Mouse (Mus musculus) CH12.LX (cell line): ENCODE data around the gene Fam78b. TPM values are rescaled to one million over a fixed set of nuclear protein-coding genes. Genes with fewer than 3 reads are reported as not detected.

Experiments used
- DNase-seq: peaks from one replicate; pipeline ENCODE4 v3.0.0-alpha.2; 2013; ENCODE audit errors: extremely low read depth
- H3K27ac ChIP-seq: 2 replicates; pipeline ENCODE4 v1.5.1; 2012; ENCODE audit warnings: low read depth, mild to moderate bottlenecking, control low read depth, moderate library complexity; ENCODE audit not compliant: insufficient read depth
- H3K27me3 ChIP-seq: replicated peaks from 2 replicates; pipeline ENCODE3; 2012; ENCODE audit warnings: inconsistent platforms
- H3K36me3 ChIP-seq, 2 experiments: replicated peaks in 1 of 2; 2 replicates each; pipeline versions ENCODE3 to v1.6.1; 2012; ENCODE audit warnings: inconsistent platforms in 1 of 2, low read length in 1 of 2, mild to moderate bottlenecking in 1 of 2, mixed read lengths in 1 of 2, moderate library complexity in 1 of 2; ENCODE audit not compliant: control insufficient read depth in 1 of 2, insufficient read depth in 1 of 2
- H3K4me1 ChIP-seq, 2 experiments: 2 replicates each; pipeline ENCODE4 v1.6.1; 2012; ENCODE audit warnings: inconsistent platforms in 1 of 2, moderate library complexity in 1 of 2; ENCODE audit not compliant: insufficient read depth in 2 of 2, control insufficient read depth in 1 of 2
- H3K4me2 ChIP-seq: 2 replicates; pipeline ENCODE4 v1.6.1; 2012; ENCODE audit warnings: low read depth, mild to moderate bottlenecking, control low read depth; ENCODE audit not compliant: poor library complexity, insufficient read depth, severe bottlenecking
- H3K4me3 ChIP-seq, 3 experiments: fragments of 150-350 bp in 1 of 3; sonication (generic) in 1 of 3; replicated peaks in 1 of 3; 2 replicates each; pipeline versions ENCODE3 to v1.5.1; 2011 to 2012; ENCODE audit warnings: low read depth in 2 of 3, low read length in 2 of 3, mild to moderate bottlenecking in 2 of 3, moderate library complexity in 2 of 3, control low read depth in 1 of 3, improper control_type of control experiment in 1 of 3, inconsistent platforms in 1 of 3, mixed read lengths in 1 of 3; ENCODE audit not compliant: poor library complexity in 1 of 3
- H3K79me2 ChIP-seq: replicated peaks from 2 replicates; pipeline ENCODE4 v1.6.1; 2012; ENCODE audit warnings: mild to moderate bottlenecking, moderate library complexity; ENCODE audit not compliant: control insufficient read depth, poor library complexity, insufficient read depth, severe bottlenecking; ENCODE audit errors: extremely low read depth
- H3K9ac ChIP-seq: 2 replicates; pipeline ENCODE4 v1.6.1; 2012; ENCODE audit warnings: low read depth, mild to moderate bottlenecking, control low read depth, moderate library complexity; ENCODE audit not compliant: insufficient read depth
- H3K9me3 ChIP-seq: replicated peaks from 2 replicates; pipeline ENCODE3; 2012; ENCODE audit warnings: low read length, inconsistent platforms, mixed read lengths
- BHLHE40 ChIP-seq: IDR thresholded peaks from 2 replicates; pipeline ENCODE4 v1.6.1; 2011; ENCODE audit warnings: mild to moderate bottlenecking, low read depth, low read length, improper control_type of control experiment
- CHD1 ChIP-seq: IDR thresholded peaks from 2 replicates; pipeline ENCODE4 v1.6.1; 2012; ENCODE audit warnings: low read depth, low read length, improper control_type of control experiment, inconsistent platforms
- CHD2 ChIP-seq: IDR thresholded peaks from 2 replicates; pipeline ENCODE4 v1.6.1; 2011; ENCODE audit warnings: low read length, improper control_type of control experiment
- CTCF ChIP-seq, 2 experiments: IDR thresholded peaks in 1 of 2; conservative IDR thresholded peaks in 1 of 2; 2 replicates each; pipeline ENCODE4 v1.5.1; 2011 to 2012; ENCODE audit warnings: low read depth in 2 of 2, low read length in 2 of 2, improper control_type of control experiment in 1 of 2, inconsistent platforms in 1 of 2, mild to moderate bottlenecking in 1 of 2, moderate library complexity in 1 of 2
- EP300 ChIP-seq: IDR thresholded peaks from 2 replicates; pipeline ENCODE4 v1.6.1; 2011; ENCODE audit warnings: low read length, improper control_type of control experiment
- ETS1 ChIP-seq: conservative IDR thresholded peaks from 2 replicates; pipeline ENCODE4 v1.6.1; 2012; ENCODE audit warnings: low read depth, mild to moderate bottlenecking, inconsistent platforms, low read length, improper control_type of control experiment, moderate library complexity
- HCFC1 ChIP-seq: IDR thresholded peaks from 2 replicates; pipeline ENCODE4 v1.6.1; 2012; ENCODE audit warnings: low read depth, mild to moderate bottlenecking, inconsistent platforms, low read length, improper control_type of control experiment
- IRF4 ChIP-seq: IDR thresholded peaks from 2 replicates; pipeline ENCODE4 v1.6.1; 2014; ENCODE audit warnings: low read depth, mild to moderate bottlenecking, inconsistent platforms, low read length, improper control_type of control experiment
- JUN ChIP-seq: IDR thresholded peaks from 2 replicates; pipeline ENCODE4 v1.6.1; 2011; ENCODE audit warnings: low read depth, mild to moderate bottlenecking, low read length, improper control_type of control experiment, moderate library complexity; ENCODE audit not compliant: insufficient read depth
- JUND ChIP-seq: conservative IDR thresholded peaks from 2 replicates; pipeline ENCODE4 v1.6.1; 2011; ENCODE audit warnings: low read depth, low read length, improper control_type of control experiment
- KAT2A ChIP-seq: IDR thresholded peaks from 2 replicates; pipeline ENCODE4 v1.6.1; 2012; ENCODE audit warnings: low read length, improper control_type of control experiment, inconsistent platforms; ENCODE audit not compliant: insufficient replicate concordance
- MAFK ChIP-seq: IDR thresholded peaks from 2 replicates; pipeline ENCODE4 v1.6.1; 2011; ENCODE audit warnings: low read length, improper control_type of control experiment; ENCODE audit not compliant: insufficient replicate concordance
- MAZ ChIP-seq: IDR thresholded peaks from 2 replicates; pipeline ENCODE4 v1.6.1; 2012; ENCODE audit warnings: low read depth, mild to moderate bottlenecking, inconsistent platforms, low read length, improper control_type of control experiment, moderate library complexity
- MXI1 ChIP-seq: IDR thresholded peaks from 2 replicates; pipeline ENCODE4 v1.6.1; 2011; ENCODE audit warnings: mild to moderate bottlenecking, low read depth, low read length, improper control_type of control experiment
- MYC ChIP-seq: IDR thresholded peaks from 2 replicates; pipeline ENCODE4 v1.6.1; 2011; ENCODE audit warnings: low read depth, mild to moderate bottlenecking, improper control_type of control experiment, low read length
- NELFE ChIP-seq: IDR thresholded peaks from 2 replicates; pipeline ENCODE4 v1.6.1; 2011; ENCODE audit warnings: low read depth, low read length, improper control_type of control experiment
- NRF1 ChIP-seq: IDR thresholded peaks from 2 replicates; pipeline ENCODE4 v1.6.1; 2014; ENCODE audit warnings: low read depth, mild to moderate bottlenecking, inconsistent platforms, low read length, improper control_type of control experiment, moderate library complexity
- POLR2A ChIP-seq: IDR thresholded peaks from 2 replicates; pipeline ENCODE4 v1.6.1; 2011; ENCODE audit warnings: low read depth, mild to moderate bottlenecking, improper control_type of control experiment, low read length
- POLR2AphosphoS2 ChIP-seq: IDR thresholded peaks from 2 replicates; pipeline ENCODE4 v1.6.1; 2011; ENCODE audit warnings: low read depth, low read length, improper control_type of control experiment
- RCOR1 ChIP-seq: conservative IDR thresholded peaks from 2 replicates; pipeline ENCODE4 v1.6.1; 2012; ENCODE audit warnings: low read depth, mild to moderate bottlenecking, inconsistent platforms, low read length, improper control_type of control experiment
- SIN3A ChIP-seq: IDR thresholded peaks from 2 replicates; pipeline ENCODE4 v1.6.1; 2012; ENCODE audit warnings: low read length, improper control_type of control experiment, inconsistent platforms
- SMC3 ChIP-seq: IDR thresholded peaks from 2 replicates; pipeline ENCODE4 v1.6.1; 2011; ENCODE audit warnings: low read depth, low read length, improper control_type of control experiment
- TCF12 ChIP-seq: IDR thresholded peaks from 2 replicates; pipeline ENCODE4 v1.6.1; 2014; ENCODE audit warnings: low read depth, mild to moderate bottlenecking, inconsistent platforms, low read length, improper control_type of control experiment
- UBTF ChIP-seq: IDR thresholded peaks from 2 replicates; pipeline ENCODE4 v1.6.1; 2012; ENCODE audit warnings: low read depth, mild to moderate bottlenecking, inconsistent platforms, low read length, improper control_type of control experiment, moderate library complexity
- USF1 ChIP-seq: IDR thresholded peaks from 2 replicates; pipeline ENCODE4 v1.6.1; 2014; ENCODE audit warnings: low read depth, mild to moderate bottlenecking, inconsistent platforms, low read length, improper control_type of control experiment
- USF2 ChIP-seq: conservative IDR thresholded peaks from 2 replicates; pipeline ENCODE4 v1.6.1; 2011; ENCODE audit warnings: low read depth, low read length, improper control_type of control experiment
- ZKSCAN1 ChIP-seq: IDR thresholded peaks from 2 replicates; pipeline ENCODE4 v1.6.1; 2012; ENCODE audit warnings: low read depth, inconsistent platforms, low read length, improper control_type of control experiment, borderline replicate concordance
- ZMIZ1 ChIP-seq: IDR thresholded peaks from 2 replicates; pipeline ENCODE4 v1.6.1; 2012; ENCODE audit warnings: low read depth, mild to moderate bottlenecking, inconsistent platforms, low read length, improper control_type of control experiment
- ZNF384 ChIP-seq: IDR thresholded peaks from 2 replicates; pipeline ENCODE4 v1.6.1; 2012; ENCODE audit warnings: low read depth, low read length, improper control_type of control experiment, inconsistent platforms
- dilution Hi-C: fragments of 300-500 bp; cut with MboI; formaldehyde crosslinking; loops from 2 replicates; pipeline ENCODE4 v1.14.3; 2020; ENCODE audit warnings: low sequenced_read_pairs; ENCODE audit not compliant: extremely low pct_unique_long_range_greater_than_20kb, extremely low pct_ligation_motif_present
- in situ Hi-C: fragments of 300-500 bp; cut with MboI; formaldehyde crosslinking; loops from 3 replicates; pipeline ENCODE4 v1.14.3; 2019; ENCODE audit warnings: low sequenced_read_pairs, low pct_ligation_motif_present, low pct_unique_long_range_greater_than_20kb, mixed read lengths
- polyA plus RNA-seq: library from polyadenylated mRNA; unstranded; fragments of >175 nt; gene quantifications from 2 replicates; pipeline ENCODE4 v1.2.1, GENCODE M21; 2012; ENCODE audit warnings: low read depth; ENCODE audit not compliant: insufficient read length
- total RNA-seq, 2 experiments: library from RNA; depleted of rRNA; stranded (reverse); fragments of 300-350 nt in 1 of 2; fragments of >200 nt in 1 of 2; gene quantifications; 2 replicates each; pipeline ENCODE4 v1.2.3; 2012 to 2014

The Fam78b gene
- total and polyA plus RNA-seq, 3 experiments = not detected

DNA sequence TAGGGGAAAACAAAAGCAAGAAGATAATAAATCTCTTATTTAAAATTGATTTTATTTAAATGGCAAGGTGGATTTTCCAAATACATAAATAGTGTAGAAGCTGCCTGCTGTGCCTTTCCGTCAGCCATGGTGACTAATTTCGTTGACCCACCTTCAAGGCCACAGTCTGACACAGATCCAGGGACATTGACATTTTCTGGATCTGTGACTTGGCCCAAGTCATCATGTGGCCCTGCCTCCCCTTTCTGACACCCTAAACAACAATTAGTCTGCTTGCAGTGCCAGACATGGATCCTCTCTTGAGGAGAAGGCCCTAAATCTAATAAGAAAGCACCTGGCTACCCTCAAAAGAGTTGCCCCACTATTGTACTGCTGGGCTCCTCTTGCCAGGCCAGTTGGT, 121.2 kb downstream of the Fam78b start:
- Histone ChIP-seq H3K27me3 (peaks cover 42% of the 10 kb centered on the region), H3K36me3 (no peaks in the 10 kb centered on the region), H3K27ac (no peak overlapping the region), H3K79me2 (no peaks in the 10 kb centered on the region), H3K9me3 (no peaks in the 10 kb centered on the region), H3K4me3 (no peak overlapping the region), H3K4me2 (no peak overlapping the region), H3K9ac (no peak overlapping the region), H3K4me1 (no peaks in the 10 kb centered on the region)
- no peak for DNase-seq
- no peak for TF ChIP-seq HCFC1
- no peak for TF ChIP-seq NELFE
- TF ChIP-seq CHD2 = no peak
- no peak for TF ChIP-seq JUN
- no peak for TF ChIP-seq ZMIZ1
- no peak for TF ChIP-seq IRF4
- TF ChIP-seq MAZ = no peak
- no peak for TF ChIP-seq SIN3A
- no peak for TF ChIP-seq RCOR1
- TF ChIP-seq POLR2AphosphoS2 = no peak
- no peak for TF ChIP-seq SMC3
- TF ChIP-seq ETS1 = no peak
- TF ChIP-seq MYC = no peak
- no peak for TF ChIP-seq KAT2A
- TF ChIP-seq POLR2A = no peak
- no peak for TF ChIP-seq CHD1
- no peak for TF ChIP-seq MXI1
- no peak for TF ChIP-seq NRF1
- no peak for TF ChIP-seq EP300
- dilution Hi-C loops (no loop called here), in situ Hi-C loops (no loop called here)

DNA sequence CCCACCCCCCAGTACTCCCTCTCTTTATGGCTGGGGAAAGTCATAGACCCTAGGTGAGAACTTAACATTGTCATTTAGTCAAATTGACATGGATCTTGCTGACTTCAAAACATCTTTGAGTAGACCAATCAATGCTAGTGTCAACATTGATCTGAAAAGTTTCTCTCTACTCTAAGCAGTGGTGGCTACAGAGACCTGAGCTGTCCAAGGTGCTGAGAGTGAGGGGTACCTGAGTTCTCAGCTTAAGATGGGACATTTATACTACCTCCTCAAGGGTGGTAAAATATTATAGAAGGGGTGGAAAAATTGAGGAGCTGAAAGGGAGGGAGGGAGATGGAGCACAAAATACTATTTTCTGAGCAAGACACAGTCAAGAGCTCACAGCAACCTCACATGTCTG, 122.3 kb downstream of the Fam78b start:
- no peak overlapping the region for H3K9ac ChIP-seq
- no peaks in the 10 kb centered on the region for H3K79me2 ChIP-seq
- in situ Hi-C loops = no loop called here
- H3K36me3 ChIP-seq = no peaks in the 10 kb centered on the region
- H3K4me2 ChIP-seq = no peak overlapping the region
- peaks cover 43% of the 10 kb centered on the region for H3K27me3 ChIP-seq
- H3K4me3 ChIP-seq = no peak overlapping the region
- DNase-seq = no peak
- H3K27ac ChIP-seq = no peak overlapping the region
- H3K9me3 ChIP-seq = no peaks in the 10 kb centered on the region
- no peak for TF ChIP-seq RCOR1
- TF ChIP-seq ZKSCAN1 = no peak
- no peak for TF ChIP-seq USF2
- no peak for TF ChIP-seq CTCF (conservative IDR thresholded peaks at IDR 0.05 in 1 of 2, IDR thresholded peaks at IDR 0.05 in 1 of 2; ENCODE audit: low read depth in 2 of 2, low read length in 2 of 2)
- no peak for TF ChIP-seq JUND
- no peak for TF ChIP-seq BHLHE40
- no peak for TF ChIP-seq USF1
- no peak for TF ChIP-seq TCF12
- no peak for TF ChIP-seq ZNF384
- TF ChIP-seq UBTF = no peak
- no peak for TF ChIP-seq EP300
- TF ChIP-seq NRF1 = no peak
- TF ChIP-seq MYC = no peak
- no peak for TF ChIP-seq POLR2A
- TF ChIP-seq CHD1 = no peak
- no peak for TF ChIP-seq MAFK
- dilution Hi-C loops = no loop called here
- H3K4me1 ChIP-seq = no peaks in the 10 kb centered on the region
